In the genomic region with DNA sequence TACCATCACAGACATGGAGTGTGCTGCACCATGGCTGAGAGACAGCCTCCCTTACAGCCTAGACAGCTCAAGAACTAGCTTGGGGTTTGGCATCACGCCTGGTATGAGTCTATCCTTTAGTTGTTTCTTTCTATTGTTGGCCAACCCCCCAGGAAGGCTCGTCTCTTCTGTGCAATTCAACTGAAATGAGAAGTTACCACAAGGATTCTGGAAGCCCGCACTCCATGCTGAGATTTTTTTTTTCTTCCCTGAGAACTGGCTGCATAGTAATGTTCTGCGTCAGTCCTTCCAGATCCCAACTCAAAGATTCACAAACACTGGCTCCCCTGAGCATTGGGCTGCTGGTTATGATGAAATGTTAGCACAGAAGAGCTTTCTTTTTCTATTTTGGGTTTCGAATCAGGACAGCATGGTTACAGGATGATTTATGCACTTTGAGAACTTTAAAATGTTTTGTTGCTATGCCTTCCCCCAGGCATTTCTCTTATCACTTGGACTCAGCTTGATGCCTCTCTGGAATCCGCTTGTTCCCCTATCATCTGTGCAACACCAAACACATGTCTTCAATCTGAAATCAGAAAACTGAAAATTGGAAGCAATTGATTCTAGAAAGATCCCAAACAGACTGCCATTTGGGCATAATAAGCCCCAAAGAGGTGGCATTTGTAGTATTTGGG, we compare ENCODE assay signal across 12 mouse cellular contexts. TPM values are rescaled to one million over a fixed set of nuclear protein-coding genes. Genes with fewer than 3 reads are reported as not detected.
DNase-seq lines count a peak whose midpoint lies in the region; ATAC-seq and TF ChIP-seq lines count a peak whose summit lies in the region.
"Had no signal": no experiment of that assay in that cellular context is flagged by ENCODE, and none has a peak within 500 bp of the region (broad histone marks: within the 10 kb centered on the region; RNA-seq: fewer than 3 reads in every experiment).

No protein-coding gene starts in this region.

- no peak overlapping the region for H3K9ac ChIP-seq in forebrain, postnatal 0 days
- no peak overlapping the region for H3K9ac ChIP-seq in heart, embryonic 13.5 days
- H3K9ac ChIP-seq: intestine, embryonic 15.5 days had no signal

- no peaks in the 10 kb centered on the region for H3K4me1 ChIP-seq in forebrain, postnatal 0 days (ENCODE audit: insufficient read depth)
- H3K4me1 ChIP-seq in forebrain, embryonic 10.5 days = no peaks in the 10 kb centered on the region
- peaks cover 4% of the 10 kb centered on the region; the same call in 1 of the 2 replicates for H3K4me1 ChIP-seq in heart, embryonic 13.5 days
- H3K4me1 ChIP-seq: intestine, embryonic 15.5 days had no signal

- TF ChIP-seq CTCF in forebrain, postnatal 0 days (IDR thresholded peaks at IDR 0.05; ENCODE audit: low read depth) = no peak

- ATAC-seq in forebrain, postnatal 0 days = peak; percentile 66; the same call in 1 of the 2 replicates
- no peak for ATAC-seq in heart, embryonic 13.5 days (ENCODE audit: extremely low read depth, insufficient number of reproducible peaks, low FRiP score, low TSS enrichment)
- no peak for ATAC-seq in megakaryocyte-erythroid progenitor cell, adult 5-6 weeks (replicated peaks; ENCODE audit: low FRiP score, low TSS enrichment, poor library complexity, severe bottlenecking)
- ATAC-seq in erythroblast, adult 5-6 weeks (replicated peaks; ENCODE audit: low FRiP score, poor library complexity, severe bottlenecking) = no peak
- ATAC-seq: activated CD4-positive, CD25-positive, alpha-beta regulatory T cell, adult 4 months; intestine, embryonic 15.5 days had no signal

- no peaks in the 10 kb centered on the region for H3K27me3 ChIP-seq in forebrain, postnatal 0 days (ENCODE audit: insufficient read depth, low read length)
- no peaks in the 10 kb centered on the region for H3K27me3 ChIP-seq in forebrain, embryonic 10.5 days (ENCODE audit: poor library complexity, severe bottlenecking)
- H3K27me3 ChIP-seq in heart, embryonic 13.5 days (replicated peaks) = no peaks in the 10 kb centered on the region
- H3K27me3 ChIP-seq: intestine, embryonic 15.5 days had no signal

- WGBS in forebrain, postnatal 0 days = 61% methylated on average over 6 of the region's 6 CpGs
- WGBS in forebrain, embryonic 10.5 days = 81% methylated on average over 6 of the region's 6 CpGs
- WGBS in heart, embryonic 13.5 days = 63% methylated on average over 6 of the region's 6 CpGs

- H3K4me2 ChIP-seq in forebrain, postnatal 0 days (ENCODE audit: low read depth) = no peak overlapping the region
- no peak overlapping the region for H3K4me2 ChIP-seq in heart, embryonic 13.5 days
- H3K4me2 ChIP-seq: intestine, embryonic 15.5 days had no signal

- no peaks in the 10 kb centered on the region for H3K9me3 ChIP-seq in forebrain, postnatal 0 days (ENCODE audit: low read length)
- H3K9me3 ChIP-seq in forebrain, embryonic 10.5 days = no peaks in the 10 kb centered on the region
- no peaks in the 10 kb centered on the region for H3K9me3 ChIP-seq in heart, embryonic 13.5 days
- H3K9me3 ChIP-seq: intestine, embryonic 15.5 days had no signal

- H3K27ac ChIP-seq in forebrain, postnatal 0 days (ENCODE audit: low read depth, low read length) = no peak overlapping the region
- no peak overlapping the region for H3K27ac ChIP-seq in forebrain, embryonic 10.5 days
- H3K27ac ChIP-seq in heart, embryonic 13.5 days (replicated peaks) = 0 out of 2 replicates have a peak overlapping the region, but pooled peaks have one; percentile 5
- H3K27ac ChIP-seq: intestine, embryonic 15.5 days had no signal

- H3K36me3 ChIP-seq in forebrain, postnatal 0 days (ENCODE audit: insufficient read depth) = no peaks in the 10 kb centered on the region
- no peaks in the 10 kb centered on the region for H3K36me3 ChIP-seq in forebrain, embryonic 10.5 days (replicated peaks)
- H3K36me3 ChIP-seq in heart, embryonic 13.5 days = no peaks in the 10 kb centered on the region
- H3K36me3 ChIP-seq: intestine, embryonic 15.5 days had no signal

- DNase-seq in forebrain, postnatal 0 days = peak; percentile 9
- no peak for DNase-seq in forebrain, embryonic 10.5 days (ENCODE audit: extremely low spot score, low spot score)
- DNase-seq in right cerebral cortex, postnatal 14 days = peak; percentile 5
- DNase-seq in right cerebral cortex, postnatal 25 days = no peak
- DNase-seq in skeletal muscle tissue, adult 2 months (ENCODE audit: low read depth, low spot score) = peak; percentile 75
- DNase-seq: cerebellum, postnatal 14 days had no signal

- no peak overlapping the region for H3K4me3 ChIP-seq in forebrain, postnatal 0 days (ENCODE audit: low read depth, low read length)
- H3K4me3 ChIP-seq in forebrain, embryonic 10.5 days = no peak overlapping the region
- H3K4me3 ChIP-seq in heart, embryonic 13.5 days = no peak overlapping the region
- H3K4me3 ChIP-seq: intestine, embryonic 15.5 days had no signal

RNA-seq across cellular contexts. Expression of gene Tnc, which starts 29.7 kb away (rescaled TPM):
- total RNA-seq in forebrain, postnatal 0 days (2014; rRNA removed) = 95.3 and 131 TPM in 2 replicates
- 29.1 and 39.5 TPM in 2 replicates for polyA plus RNA-seq in forebrain, postnatal 0 days (2015; fragmentation: Nextera tagmentation; extraction: Ambion mirVana)
- polyA plus RNA-seq in forebrain, embryonic 10.5 days (2016; fragmentation: Nextera tagmentation; extraction: Ambion mirVana) = 1.2 TPM in 2 replicates
- 12.7 and 14.5 TPM in 2 replicates for polyA plus RNA-seq in heart, embryonic 13.5 days (2015; fragmentation: Nextera tagmentation; extraction: Ambion mirVana)
- not detected in 2 replicates for total RNA-seq in megakaryocyte-erythroid progenitor cell, adult 5-6 weeks (2014; fragmentation: Nextera tagmentation)
- total RNA-seq in megakaryocyte-erythroid progenitor cell, adult 5-6 weeks (2017) = 0.08 TPM in 1 of 2 replicates, not detected in the other
- 0.21 and 2.1 TPM in 2 replicates for total RNA-seq in erythroblast, adult 5-6 weeks (2015; ENCODE audit: low replicate concordance)
- 0.42 and 1.0 TPM in 2 replicates for total RNA-seq in erythroblast, adult 5-6 weeks (2017; ENCODE audit: low replicate concordance)
- total RNA-seq: neutrophil, adult 5-6 weeks had no signal

Comparison
In these comparisons a context has a peak if more than half of its experiments do, and no peak if none do; other contexts are left out.
1. DNase-seq: peak in forebrain, postnatal 0 days (single experiment), right cerebral cortex, postnatal 14 days (single experiment) and skeletal muscle tissue, adult 2 months (single experiment); none in forebrain, embryonic 10.5 days (single experiment) and right cerebral cortex, postnatal 25 days (single experiment).
2. RNA of gene Tnc, which starts 29.7 kb away (total RNA-seq): 95.3 to 131 TPM in forebrain, postnatal 0 days; 0.21 to 2.1 TPM in erythroblast, adult 5-6 weeks and 0.08 TPM in megakaryocyte-erythroid progenitor cell, adult 5-6 weeks; every median in the first group is over 10 times any median in the second.